Mouse (Mus musculus) MEL (cell line): ENCODE results near the gene Col25a1. TPM values are rescaled to one million over a fixed set of nuclear protein-coding genes. Genes with fewer than 3 reads are reported as not detected.

Source experiments
- DNase-seq: peaks from one replicate; pipeline ENCODE4 v3.0.0; 2011; ENCODE audit warnings: low read depth, low spot score
- H3K27ac ChIP-seq: 2 replicates; pipeline ENCODE4 v1.5.1; 2012; ENCODE audit warnings: low read depth, mild to moderate bottlenecking, control low read depth, low read length, moderate library complexity; ENCODE audit not compliant: control insufficient read depth
- H3K27me3 ChIP-seq, 2 experiments: fragments of 150-350 bp in 1 of 2; sonication (generic) in 1 of 2; 2 replicates each; pipeline ENCODE4 v1.6.1; 2012; ENCODE audit warnings: low read length in 2 of 2, mild to moderate bottlenecking in 2 of 2, improper control_type of control experiment in 1 of 2, moderate library complexity in 1 of 2; ENCODE audit not compliant: insufficient read depth in 2 of 2, control insufficient read depth in 1 of 2
- H3K36me3 ChIP-seq, 2 experiments: 2 replicates each; pipeline ENCODE4 v1.6.1; 2012 to 2014; ENCODE audit warnings: low read length in 2 of 2, improper control_type of control experiment in 1 of 2, inconsistent platforms in 1 of 2, mild to moderate bottlenecking in 1 of 2; ENCODE audit not compliant: insufficient read depth in 2 of 2, control insufficient read depth in 1 of 2
- H3K4me1 ChIP-seq, 2 experiments: fragments of 150-350 bp in 1 of 2; sonication (generic) in 1 of 2; 2 replicates each; pipeline ENCODE4 v1.6.1; 2012; ENCODE audit warnings: low read length in 2 of 2, improper control_type of control experiment in 1 of 2, mild to moderate bottlenecking in 1 of 2; ENCODE audit not compliant: insufficient read depth in 2 of 2, control insufficient read depth in 1 of 2
- H3K4me3 ChIP-seq, 2 experiments: fragments of 150-350 bp in 1 of 2; sonication (generic) in 1 of 2; 2 replicates each; pipeline ENCODE4 v1.5.1; 2012; ENCODE audit warnings: low read depth in 2 of 2, low read length in 2 of 2, mild to moderate bottlenecking in 2 of 2, moderate library complexity in 2 of 2, control low read depth in 1 of 2, improper control_type of control experiment in 1 of 2; ENCODE audit not compliant: control insufficient read depth in 1 of 2, insufficient read depth in 1 of 2
- H3K79me2 ChIP-seq: 2 replicates; pipeline ENCODE4 v1.6.1; 2012; ENCODE audit warnings: mild to moderate bottlenecking, low read length, moderate library complexity; ENCODE audit not compliant: control insufficient read depth, poor library complexity, insufficient read depth
- H3K9ac ChIP-seq: 2 replicates; pipeline ENCODE4 v1.6.1; 2012; ENCODE audit warnings: low read depth, mild to moderate bottlenecking, control low read depth, low read length, moderate library complexity; ENCODE audit not compliant: control insufficient read depth, poor library complexity, severe bottlenecking
- H3K9me3 ChIP-seq: fragments of 150-350 bp; sonication (generic); replicated peaks from 2 replicates; pipeline ENCODE4 v1.6.1; 2012; ENCODE audit warnings: mild to moderate bottlenecking, low read length, improper control_type of control experiment, moderate library complexity; ENCODE audit not compliant: insufficient read depth
- CHD1 ChIP-seq: IDR thresholded peaks from 2 replicates; pipeline ENCODE4 v1.6.1; 2012; ENCODE audit warnings: low read depth, mild to moderate bottlenecking, inconsistent platforms, low read length, improper control_type of control experiment
- CHD2 ChIP-seq: IDR thresholded peaks from 2 replicates; pipeline ENCODE4 v1.6.1; 2011; ENCODE audit warnings: low read length, improper control_type of control experiment
- CTCF ChIP-seq, 3 experiments: IDR thresholded peaks in 2 of 3; conservative IDR thresholded peaks in 1 of 3; 2 replicates each; pipeline ENCODE4 v1.5.1; 2011 to 2012; ENCODE audit warnings: low read length in 3 of 3, low read depth in 2 of 3, mild to moderate bottlenecking in 2 of 3, improper control_type of control experiment in 1 of 3, inconsistent platforms in 1 of 3, mixed read lengths in 1 of 3, moderate library complexity in 1 of 3; ENCODE audit not compliant: control insufficient read depth in 1 of 3, insufficient read depth in 1 of 3, poor library complexity in 1 of 3, severe bottlenecking in 1 of 3
- ETS1 ChIP-seq: IDR thresholded peaks from 2 replicates; pipeline ENCODE4 v1.6.1; 2012; ENCODE audit warnings: low read depth, mild to moderate bottlenecking, inconsistent platforms, low read length, improper control_type of control experiment, moderate library complexity
- GATA1 ChIP-seq: IDR thresholded peaks from 2 replicates; pipeline ENCODE4 v1.6.1; 2011; ENCODE audit warnings: low read depth, low read length, improper control_type of control experiment
- MAFK ChIP-seq: IDR thresholded peaks from 2 replicates; pipeline ENCODE4 v1.6.1; 2011; ENCODE audit warnings: low read depth, mild to moderate bottlenecking, low read length, improper control_type of control experiment, borderline replicate concordance
- MAX ChIP-seq: IDR thresholded peaks from 2 replicates; pipeline ENCODE4 v1.6.1; 2011; ENCODE audit warnings: low read length, improper control_type of control experiment
- MAZ ChIP-seq: IDR thresholded peaks from 2 replicates; pipeline ENCODE4 v1.6.1; 2012; ENCODE audit warnings: low read depth, mild to moderate bottlenecking, inconsistent platforms, low read length, improper control_type of control experiment
- MXI1 ChIP-seq: IDR thresholded peaks from 2 replicates; pipeline ENCODE4 v1.6.1; 2011; ENCODE audit warnings: mild to moderate bottlenecking, low read depth, low read length, improper control_type of control experiment
- MYB ChIP-seq: IDR thresholded peaks from 2 replicates; pipeline ENCODE4 v1.6.1; 2011; ENCODE audit warnings: mild to moderate bottlenecking, low read depth, low read length, improper control_type of control experiment
- MYC ChIP-seq: IDR thresholded peaks from 2 replicates; pipeline ENCODE4 v1.6.1; 2011; ENCODE audit warnings: low read depth, mild to moderate bottlenecking, low read length, improper control_type of control experiment, moderate library complexity
- NELFE ChIP-seq: IDR thresholded peaks from 2 replicates; pipeline ENCODE4 v1.6.1; 2011; ENCODE audit warnings: low read depth, low read length, improper control_type of control experiment
- NRF1 ChIP-seq: IDR thresholded peaks from 2 replicates; pipeline ENCODE4 v1.6.1; 2014; ENCODE audit warnings: low read depth, mild to moderate bottlenecking, inconsistent platforms, low read length, improper control_type of control experiment, moderate library complexity; ENCODE audit not compliant: poor library complexity, insufficient read depth, severe bottlenecking
- SMC3 ChIP-seq: IDR thresholded peaks from 2 replicates; pipeline ENCODE4 v1.6.1; 2011; ENCODE audit warnings: low read depth, low read length, improper control_type of control experiment
- TAL1 ChIP-seq: IDR thresholded peaks from 2 replicates; pipeline ENCODE4 v1.6.1; 2012; ENCODE audit warnings: mild to moderate bottlenecking, inconsistent platforms, low read length, moderate library complexity, mixed read lengths
- USF2 ChIP-seq, 2 experiments: IDR thresholded peaks; 2 replicates each; pipeline ENCODE4 v1.6.1; 2011 to 2012; ENCODE audit warnings: improper control_type of control experiment in 2 of 2, low read length in 2 of 2, borderline replicate concordance in 1 of 2, inconsistent platforms in 1 of 2, low read depth in 1 of 2, mild to moderate bottlenecking in 1 of 2; ENCODE audit not compliant: insufficient read depth in 1 of 2
- ZMIZ1 ChIP-seq: IDR thresholded peaks from 2 replicates; pipeline ENCODE4 v1.6.1; 2012; ENCODE audit warnings: low read depth, mild to moderate bottlenecking, inconsistent platforms, low read length, improper control_type of control experiment, moderate library complexity
- polyA plus RNA-seq, 2 experiments: library from polyadenylated mRNA; stranded (reverse) in 1 of 2; unstranded in 1 of 2; fragments of >175 nt in 1 of 2; fragments of >200 nt in 1 of 2; gene quantifications; 2 replicates each; pipeline versions ENCODE4 v1.2.1 to v1.2.4; 2012; ENCODE audit warnings: low replicate concordance in 2 of 2, low read depth in 1 of 2; ENCODE audit not compliant: insufficient read length in 2 of 2, insufficient read depth in 1 of 2, missing spikeins in 1 of 2
- total RNA-seq: library from RNA; depleted of rRNA; stranded (reverse); fragments of 300-350 nt; gene quantifications from 2 replicates; pipeline ENCODE4 v1.2.3, GENCODE M21; 2012

Col25a1 gene
- total and polyA plus RNA-seq, 3 experiments, result not detected

GRCm38 (mm10) chr3:130185111-130185510, 53.8 kb downstream of the Col25a1 start:
- Histone ChIP-seq H3K4me1 (no peaks in the 10 kb centered on the region), H3K9me3 (no peaks in the 10 kb centered on the region)
- TF ChIP-seq TAL1 (no peak), CHD1 (no peak), GATA1 (no peak), MAX (no peak), NRF1 (no peak)
- TF ChIP-seq, all 39 proteins: peak for 0
- Histone ChIP-seq H3K27ac (no peak overlapping the region), H3K79me2 (no peaks in the 10 kb centered on the region), H3K4me3 (no peak overlapping the region), H3K27me3 (no peaks in the 10 kb centered on the region), H3K36me3 (no peaks in the 10 kb centered on the region), H3K9ac (no peak overlapping the region)
- no peak for DNase-seq

DNA sequence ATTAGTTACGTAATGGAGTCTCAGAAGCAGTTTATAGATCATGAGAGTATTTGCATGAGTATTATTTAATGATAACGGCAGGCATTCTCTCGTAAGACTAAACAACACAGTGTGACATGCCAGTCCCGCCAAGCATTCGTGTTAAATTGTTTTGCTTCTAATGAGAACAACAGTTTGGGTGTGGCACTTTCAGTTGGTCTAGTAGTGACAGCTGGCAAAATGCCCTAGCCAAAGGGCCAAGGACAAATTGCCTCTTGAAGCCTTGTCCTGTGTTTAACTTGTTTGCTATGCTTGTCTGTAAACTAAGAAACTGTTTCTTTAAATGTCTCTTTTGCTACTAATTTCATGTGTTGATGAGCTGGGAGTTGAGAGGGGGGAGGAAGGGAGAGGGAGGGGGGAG, 56.3 kb downstream of the Col25a1 start:
- no peaks in the 10 kb centered on the region for H3K36me3 ChIP-seq
- H3K79me2 ChIP-seq, result no peaks in the 10 kb centered on the region
- H3K27me3 ChIP-seq, result no peaks in the 10 kb centered on the region
- no peak for DNase-seq
- no peak overlapping the region for H3K27ac ChIP-seq
- H3K4me3 ChIP-seq, result no peak overlapping the region
- TF ChIP-seq GATA1 (no peak), CHD2 (no peak), ETS1 (no peak), MAZ (no peak), CTCF (IDR thresholded peaks at IDR 0.05 in 2 of 3, conservative IDR thresholded peaks at IDR 0.05 in 1 of 3; ENCODE audit: control insufficient read depth in 1 of 3, insufficient read depth in 1 of 3, low read depth in 2 of 3, low read length in 3 of 3, poor library complexity in 1 of 3, severe bottlenecking in 1 of 3) (no peak), MYB (no peak), USF2 (IDR thresholded peaks at IDR 0.05; ENCODE audit: borderline replicate concordance in 1 of 2, insufficient read depth in 1 of 2, low read depth in 1 of 2, low read length in 2 of 2) (no peak), MXI1 (no peak), MYC (no peak), ZMIZ1 (no peak), NELFE (no peak), MAFK (no peak), SMC3 (no peak)
- TF ChIP-seq, all 39 proteins: peak for 0
- Histone ChIP-seq H3K4me1 (no peaks in the 10 kb centered on the region), H3K9ac (no peak overlapping the region), H3K9me3 (no peaks in the 10 kb centered on the region)
